Mouse (Mus musculus) brain, embryonic 14.5 days (tissue): ENCODE results near the gene Mkrn3.

Experiments used
- CTCF ChIP-seq: fragments of 200-500 bp; IDR thresholded peaks from 2 replicates; pipeline ENCODE4 v1.5.1; 2012; ENCODE audit warnings: inconsistent platforms, mild to moderate bottlenecking, moderate library complexity, borderline replicate concordance; ENCODE audit not compliant: insufficient read depth, insufficient read length; ENCODE audit errors: extremely low read depth
- POLR2A ChIP-seq: fragments of 200-500 bp; IDR thresholded peaks from 2 replicates; pipeline ENCODE4 v1.6.1; 2012; ENCODE audit warnings: mild to moderate bottlenecking, inconsistent platforms, borderline replicate concordance; ENCODE audit not compliant: poor library complexity, insufficient read depth, insufficient read length, severe bottlenecking; ENCODE audit errors: extremely low read depth

DNA sequence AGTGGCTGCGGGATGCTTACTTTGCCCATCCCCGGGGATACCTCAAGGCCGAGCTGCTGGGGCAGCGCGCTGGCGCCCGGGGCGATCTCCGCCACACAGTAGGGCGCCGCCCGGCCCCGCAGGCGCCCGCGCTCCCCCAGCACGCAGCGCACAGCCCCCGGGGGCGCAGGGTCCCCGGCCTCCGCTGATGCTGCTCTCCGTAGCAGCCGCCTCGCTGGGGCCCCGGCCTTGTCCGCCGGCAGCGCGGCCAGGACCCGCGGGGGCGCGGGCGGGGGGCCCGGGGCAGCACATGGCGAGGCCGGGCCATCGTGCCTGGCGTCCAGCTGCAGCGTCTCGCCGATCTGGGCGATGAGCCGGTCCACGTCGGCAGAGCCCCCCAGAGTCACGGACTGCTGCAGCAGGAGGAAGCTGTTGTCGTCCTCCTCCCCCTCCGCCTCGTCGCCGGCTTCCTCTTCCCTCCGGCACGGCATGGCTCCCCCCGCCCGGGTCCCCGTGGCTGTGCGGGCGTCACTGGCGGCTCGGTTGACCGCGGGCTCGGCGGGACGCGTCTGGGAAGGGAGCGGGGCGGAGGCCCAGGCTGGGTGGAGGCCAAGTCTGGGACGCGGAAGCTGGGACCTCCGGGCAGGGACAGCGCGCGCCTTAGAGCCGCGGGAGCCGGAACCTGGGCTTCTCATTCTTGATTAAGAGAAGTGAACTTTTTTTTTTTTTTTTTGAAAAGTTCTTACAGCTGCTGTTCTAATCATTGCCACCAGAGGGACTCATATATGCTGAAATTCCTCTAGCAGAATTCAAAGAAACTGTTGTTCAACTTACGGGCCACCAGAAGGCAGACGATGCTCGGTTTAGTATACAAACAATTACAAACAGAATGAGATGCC lies 44.2 kb upstream of the Mkrn3 start, which contains the start of gene Peg12:
- TF ChIP-seq POLR2A (no peak), CTCF (peak; percentile 42; the same call in 1 of the 2 replicates)
